Mouse (Mus musculus): ENCODE results near the gene Tnp2.

DNA sequence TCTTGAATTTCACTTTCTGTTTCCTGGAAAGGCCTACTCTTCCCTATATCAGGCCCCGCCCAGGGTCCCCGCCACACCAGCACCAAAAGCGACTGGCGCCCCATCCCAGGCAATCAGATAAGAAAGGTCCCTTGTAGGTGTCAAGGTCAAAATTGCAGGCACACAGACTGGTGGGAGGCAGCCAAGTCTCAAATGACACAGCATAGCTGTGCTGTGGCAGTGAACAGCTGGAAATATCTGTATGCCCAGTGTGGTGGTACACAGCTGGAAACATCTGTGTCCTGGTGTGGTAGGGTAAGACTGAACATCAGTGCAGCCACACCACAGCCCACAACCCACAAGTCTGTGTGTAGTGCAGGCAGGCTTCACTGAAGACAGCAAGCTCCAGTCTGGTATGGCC lies 26.4 kb upstream of the Tnp2 start:
- TF ChIP-seq MAFK (IDR thresholded peaks at IDR 0.05; ENCODE audit: insufficient read depth, low read depth, low read length) (no peak), ZNF384 (IDR thresholded peaks at IDR 0.05; ENCODE audit: low read depth, low read length) (no peak), HCFC1 (IDR thresholded peaks at IDR 0.05; ENCODE audit: borderline replicate concordance, insufficient read depth, low read length) (no peak), CHD2 (IDR thresholded peaks at IDR 0.05; ENCODE audit: low read depth, low read length) (no peak)
